Mouse (Mus musculus) neural tube, embryonic 14.5 days (tissue): ENCODE results near the gene Spdef. TPM values are rescaled to one million over a fixed set of nuclear protein-coding genes. Genes with fewer than 3 reads are reported as not detected.

Experiments used
- ATAC-seq: fragments of 200-750 bp; cut with Nextera tagmentation; 2 replicates; pipeline ENCODE4 v1.8.0; 2017; ENCODE audit warnings: low read depth, mild to moderate bottlenecking, moderate TSS enrichment, moderate library complexity
- H3K27ac ChIP-seq: fragments of 300-500 bp; sonication (generic); 2 replicates; pipeline ENCODE4 v1.5.1; 2014; ENCODE audit warnings: low read depth, mild to moderate bottlenecking, control low read depth, low read length, moderate library complexity, mixed read lengths
- H3K27me3 ChIP-seq: fragments of 300-500 bp; sonication (generic); 2 replicates; pipeline ENCODE4 v1.6.1; 2014; ENCODE audit warnings: low read length; ENCODE audit not compliant: control insufficient read depth, insufficient read depth
- H3K36me3 ChIP-seq: fragments of 300-500 bp; sonication (generic); 2 replicates; pipeline ENCODE4 v1.6.1; 2014; ENCODE audit warnings: low read length, mixed read lengths; ENCODE audit not compliant: control insufficient read depth, insufficient read depth
- H3K4me1 ChIP-seq: fragments of 300-500 bp; sonication (generic); 2 replicates; pipeline ENCODE4 v1.6.1; 2014; ENCODE audit warnings: low read length; ENCODE audit not compliant: control insufficient read depth, insufficient read depth
- H3K4me2 ChIP-seq: fragments of 300-500 bp; sonication (generic); 2 replicates; pipeline ENCODE4 v1.6.1; 2014; ENCODE audit warnings: mild to moderate bottlenecking, low read depth, low read length, control low read depth
- H3K4me3 ChIP-seq: fragments of 300-500 bp; sonication (generic); 2 replicates; pipeline ENCODE4 v1.5.1; 2014; ENCODE audit warnings: low read depth, low read length, control low read depth, mixed read lengths
- H3K9ac ChIP-seq: fragments of 300-500 bp; sonication (generic); replicated peaks from 2 replicates; pipeline ENCODE4 v1.6.1; 2014; ENCODE audit warnings: low read depth, mild to moderate bottlenecking, control low read depth, low read length, mixed read lengths
- H3K9me3 ChIP-seq: fragments of 300-500 bp; sonication (generic); 2 replicates; pipeline ENCODE4 v1.6.1; 2016; ENCODE audit warnings: low read length; ENCODE audit not compliant: control insufficient read depth
- WGBS: fragments of 180-500 bp; shearing (Covaris S2); extraction: QIAGEN DNeasy Blood & Tissue Kit; methylation state at CpG from one replicate; pipeline ENCODE4 v1.1.7; 2014; 5-methylcytosine and 5-hydroxymethylcytosine counted together
- polyA plus RNA-seq: library from polyadenylated mRNA; unstranded; fragments of >200 nt; fragmentation: Nextera tagmentation; extraction: Ambion mirVana; gene quantifications from 2 replicates; pipeline ENCODE4 v1.2.1, GENCODE M21; 2014

The Spdef gene
- 0.59 and 1.3 TPM in 2 replicates for polyA plus RNA-seq

DNA sequence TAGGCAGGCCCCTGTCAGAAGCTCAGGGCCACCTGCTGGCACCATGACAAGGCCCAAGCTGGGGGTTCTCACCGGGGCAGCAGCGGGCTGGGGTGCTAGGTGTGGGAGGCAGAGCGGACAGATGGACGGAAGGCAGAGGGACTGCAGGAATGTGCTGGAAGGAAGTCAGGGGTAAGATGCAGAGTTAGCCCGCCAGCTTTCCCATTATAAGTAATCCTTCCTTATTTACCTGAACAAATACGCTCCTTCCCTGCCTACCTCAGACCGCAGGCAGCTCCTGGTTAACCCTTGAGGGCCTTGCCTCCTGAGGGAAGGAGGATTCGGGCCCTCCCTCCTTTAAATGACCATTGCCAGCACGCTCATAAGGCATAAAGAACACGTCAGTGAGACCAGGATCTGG is at the start of gene Spdef:
TSS of gene Spdef (minus strand) at position 186 of the 400 bp plus-strand sequence.
- Histone ChIP-seq H3K27ac (no peak within 1 kb of the TSS), H3K4me1 (no peaks in the 10 kb centered on the region; the same call in 1 of the 2 replicates), H3K9me3 (no peaks in the 10 kb centered on the region), H3K9ac (no peak within 1 kb of the TSS), H3K36me3 (no peaks in the 10 kb centered on the region), H3K4me3 (no peak within 1 kb of the TSS), H3K4me2 (no peak within 1 kb of the TSS), H3K27me3 (no peaks in the 10 kb centered on the region)
- no peak for ATAC-seq
- WGBS, result 85% methylated on average over 9 of the region's 10 CpGs

DNA sequence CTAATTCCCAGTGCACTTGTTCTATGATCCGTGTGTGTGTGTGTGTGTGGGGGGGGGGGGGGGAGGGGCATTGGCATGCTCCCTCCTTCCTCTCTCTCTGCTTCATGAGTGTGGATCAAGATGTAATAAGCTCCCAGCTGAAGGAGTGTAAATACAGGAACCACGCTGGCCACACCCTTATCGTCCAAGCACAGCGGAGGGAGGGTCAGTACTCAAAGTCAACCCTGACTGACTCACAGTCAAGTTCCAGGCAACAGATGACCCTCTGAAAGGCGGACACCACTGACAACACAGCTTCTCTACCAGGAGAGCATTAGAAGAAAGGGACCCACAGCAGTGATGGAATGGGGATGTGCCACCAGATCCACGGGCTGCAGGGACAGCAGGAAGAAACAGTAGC is 49.1 kb upstream of the Spdef start:
- Histone ChIP-seq H3K36me3 (0 out of 2 replicates have a peak, but pooled peaks cover 3% of the 10 kb centered on the region), H3K4me1 (no peaks in the 10 kb centered on the region), H3K9ac (no peak overlapping the region), H3K4me2 (no peak overlapping the region), H3K27ac (no peak overlapping the region), H3K9me3 (no peaks in the 10 kb centered on the region), H3K4me3 (no peak overlapping the region), H3K27me3 (no peaks in the 10 kb centered on the region)
- 84% methylated on average over 6 of the region's 6 CpGs for WGBS
- no peak for ATAC-seq

GRCm38 (mm10) chr17:27774198-27774597 is 45.4 kb upstream of the Spdef start:
- H3K9me3 ChIP-seq, result no peaks in the 10 kb centered on the region
- no peaks in the 10 kb centered on the region for H3K4me1 ChIP-seq
- H3K4me3 ChIP-seq, result no peak overlapping the region
- WGBS, result 83% methylated on average over 3 of the region's 3 CpGs
- H3K27me3 ChIP-seq, result no peaks in the 10 kb centered on the region
- 0 out of 2 replicates have a peak, but pooled peaks cover 3% of the 10 kb centered on the region for H3K36me3 ChIP-seq
- no peak overlapping the region for H3K27ac ChIP-seq
- no peak overlapping the region for H3K4me2 ChIP-seq
- no peak for ATAC-seq
- H3K9ac ChIP-seq, result no peak overlapping the region

DNA sequence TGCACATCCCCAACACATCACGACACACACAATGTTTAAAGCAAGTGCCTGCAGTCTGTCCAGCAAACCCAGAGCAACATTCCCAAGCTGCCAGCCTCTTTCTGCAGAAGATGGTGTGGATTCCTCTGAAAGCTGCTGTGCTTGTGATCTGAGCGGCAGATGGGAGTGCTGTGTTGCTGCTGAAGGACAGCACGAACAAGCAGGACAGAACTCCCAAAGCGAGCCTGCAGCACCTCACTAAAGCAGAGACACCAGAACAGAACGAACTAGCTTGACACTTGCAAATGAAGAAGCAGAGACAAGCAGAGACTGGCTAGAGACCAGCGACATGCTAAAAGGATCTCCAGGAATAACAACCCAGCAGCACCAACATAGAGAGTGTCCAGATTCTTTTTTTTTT is 42.9 kb upstream of the Spdef start:
- H3K4me1 ChIP-seq, result no peaks in the 10 kb centered on the region
- H3K9me3 ChIP-seq, result no peaks in the 10 kb centered on the region
- no peaks in the 10 kb centered on the region for H3K27me3 ChIP-seq
- 0 out of 2 replicates have a peak, but pooled peaks cover 3% of the 10 kb centered on the region for H3K36me3 ChIP-seq
- H3K27ac ChIP-seq, result no peak overlapping the region
- H3K9ac ChIP-seq, result no peak overlapping the region
- no peak overlapping the region for H3K4me3 ChIP-seq
- 85% methylated on average over 6 of the region's 6 CpGs for WGBS
- no peak overlapping the region for H3K4me2 ChIP-seq
- no peak for ATAC-seq

DNA sequence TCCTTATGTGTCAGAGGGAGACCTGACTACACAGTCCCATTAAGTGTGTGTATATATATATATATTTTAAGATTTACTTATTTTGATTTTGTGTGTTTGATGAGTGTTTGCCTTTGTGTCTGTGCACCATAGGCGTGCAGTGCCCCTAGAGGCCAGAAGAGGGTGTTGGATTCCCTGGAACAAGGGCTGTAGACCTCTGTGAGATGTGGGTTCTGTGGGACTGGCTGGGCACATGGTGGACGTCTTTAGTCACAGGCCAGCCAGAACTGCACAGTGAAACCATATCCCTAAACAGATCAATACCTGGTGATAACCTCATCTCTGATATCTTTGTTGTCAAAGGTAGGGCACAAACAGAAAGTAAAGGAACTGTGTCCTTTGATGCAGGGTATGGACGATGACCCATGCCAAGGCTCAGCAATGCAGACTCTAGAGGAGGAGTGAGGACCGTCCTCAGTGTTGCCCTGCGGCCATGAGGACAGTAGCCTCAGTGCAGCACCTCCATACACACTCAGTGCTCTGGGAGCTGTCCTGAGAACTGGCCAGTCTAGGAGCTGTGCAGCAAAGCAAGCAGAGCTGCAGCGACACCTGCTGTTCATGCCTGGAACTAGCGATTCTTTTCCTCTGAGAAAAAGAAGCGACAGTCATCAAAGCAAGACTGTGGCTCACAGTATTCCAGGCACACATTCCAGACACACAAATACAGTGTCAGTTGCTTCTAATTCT is 40.2 kb upstream of the Spdef start:
- Histone ChIP-seq H3K27ac (no peak overlapping the region), H3K36me3 (peaks cover 5% of the 10 kb centered on the region; the same call in 1 of the 2 replicates), H3K4me3 (no peak overlapping the region), H3K9ac (no peak overlapping the region), H3K27me3 (no peaks in the 10 kb centered on the region), H3K4me2 (no peak overlapping the region), H3K9me3 (no peaks in the 10 kb centered on the region), H3K4me1 (no peaks in the 10 kb centered on the region)
- WGBS, result 64% methylated on average over 8 of the region's 8 CpGs
- peak; percentile 82; the same call in 1 of the 2 replicates for ATAC-seq

DNA sequence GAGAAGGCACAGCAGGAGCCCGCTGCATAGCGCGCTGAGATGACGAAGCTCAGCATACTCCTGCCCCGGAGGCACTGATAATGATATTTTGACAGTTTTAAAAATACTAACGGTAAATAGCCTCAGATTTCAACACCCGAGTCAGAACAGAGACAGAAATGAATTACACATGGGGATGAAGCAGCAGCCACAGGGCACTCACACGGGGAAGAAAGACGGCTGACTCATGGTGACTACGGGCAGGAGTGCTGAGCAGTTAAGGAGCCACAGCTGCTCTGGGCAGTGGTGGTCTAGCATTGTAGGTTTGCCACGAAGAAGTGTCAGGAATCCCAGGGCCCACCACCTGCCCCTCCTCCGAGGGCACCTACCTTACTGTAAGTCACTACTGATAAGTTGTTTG is 38.8 kb upstream of the Spdef start:
- Histone ChIP-seq H3K27me3 (no peaks in the 10 kb centered on the region), H3K9ac (no peak overlapping the region), H3K9me3 (no peaks in the 10 kb centered on the region), H3K4me1 (no peaks in the 10 kb centered on the region), H3K27ac (no peak overlapping the region), H3K36me3 (peaks cover 5% of the 10 kb centered on the region; the same call in 1 of the 2 replicates), H3K4me3 (no peak overlapping the region), H3K4me2 (no peak overlapping the region)
- WGBS, result 81% methylated on average over 12 of the region's 12 CpGs
- no peak for ATAC-seq

DNA sequence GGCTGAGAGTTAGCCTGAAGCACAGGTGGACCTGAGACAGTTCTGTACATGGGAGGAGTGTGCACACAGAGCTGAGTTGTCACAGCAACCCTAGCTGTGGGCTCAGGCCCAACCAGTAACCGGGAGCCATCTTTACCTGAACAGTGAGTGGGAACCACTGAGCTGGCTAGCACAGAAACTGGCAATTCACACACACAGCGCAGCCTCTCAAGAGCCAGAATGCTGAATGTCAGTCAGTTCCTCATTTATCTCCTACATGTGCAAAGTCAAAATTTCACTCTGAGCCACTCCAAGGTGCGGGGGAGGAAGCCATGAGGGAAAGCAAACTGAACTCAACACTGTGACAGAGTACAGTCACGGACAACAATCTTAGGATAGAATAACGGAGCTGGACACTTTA is 38.4 kb upstream of the Spdef start:
- Histone ChIP-seq H3K27me3 (no peaks in the 10 kb centered on the region), H3K4me1 (no peaks in the 10 kb centered on the region), H3K4me3 (no peak overlapping the region), H3K9me3 (no peaks in the 10 kb centered on the region), H3K27ac (no peak overlapping the region), H3K9ac (no peak overlapping the region), H3K4me2 (no peak overlapping the region), H3K36me3 (peaks cover 5% of the 10 kb centered on the region; the same call in 1 of the 2 replicates)
- WGBS, result 89% methylated on average over 5 of the region's 5 CpGs
- ATAC-seq, result no peak

- H3K9me3 ChIP-seq, result no peaks in the 10 kb centered on the region
Measured at GRCm38 (mm10) chr17:27765066-27765465, 36.3 kb upstream of the Spdef start.

GRCm38 (mm10) chr17:27764453-27764852 is 35.7 kb upstream of the Spdef start:
- 98% methylated on average over 2 of the region's 2 CpGs for WGBS
- Histone ChIP-seq H3K9me3 (no peaks in the 10 kb centered on the region), H3K9ac (no peak overlapping the region), H3K4me2 (no peak overlapping the region), H3K4me3 (no peak overlapping the region), H3K36me3 (peaks cover 5% of the 10 kb centered on the region; the same call in 1 of the 2 replicates), H3K27ac (no peak overlapping the region), H3K27me3 (no peaks in the 10 kb centered on the region), H3K4me1 (no peaks in the 10 kb centered on the region)
- ATAC-seq, result no peak

More at GRCm38 (mm10) chr17:27765066-27765465, 36.3 kb upstream of the Spdef start:
- Histone ChIP-seq H3K4me1 (no peaks in the 10 kb centered on the region), H3K27me3 (no peaks in the 10 kb centered on the region), H3K4me2 (no peak overlapping the region), H3K4me3 (no peak overlapping the region), H3K27ac (no peak overlapping the region), H3K36me3 (peaks cover 5% of the 10 kb centered on the region; the same call in 1 of the 2 replicates), H3K9ac (no peak overlapping the region)
- no peak for ATAC-seq
- over 99% methylated on average over 6 of the region's 6 CpGs for WGBS
